Mouse (Mus musculus) heart, postnatal 0 days (tissue): Measurements from ENCODE around the gene D430042O09Rik. TPM values are rescaled to one million over a fixed set of nuclear protein-coding genes. Genes with fewer than 3 reads are reported as not detected.

Experiments used
- ATAC-seq: fragments of 200-750 bp; cut with Nextera tagmentation; 2 replicates; pipeline ENCODE4 v1.8.0; 2017; ENCODE audit warnings: low read depth, moderate number of reproducible peaks, moderate library complexity; ENCODE audit not compliant: insufficient read depth
- DNase-seq: peaks from one replicate; pipeline ENCODE4 v3.0.0-alpha.2; 2016; ENCODE audit warnings: low spot score
- H3K27ac ChIP-seq: fragments of 300-500 bp; sonication (generic); 2 replicates; pipeline ENCODE4 v1.5.1; 2014; ENCODE audit warnings: low read depth, mild to moderate bottlenecking
- H3K27me3 ChIP-seq: fragments of 300-500 bp; sonication (generic); 2 replicates; pipeline ENCODE4 v1.6.1; 2014; ENCODE audit warnings: low read length, mixed read lengths; ENCODE audit not compliant: control insufficient read depth, insufficient read depth
- H3K36me3 ChIP-seq: fragments of 300-500 bp; sonication (generic); replicated peaks from 2 replicates; pipeline ENCODE4 v1.6.1; 2014; ENCODE audit warnings: low read length, mixed read lengths; ENCODE audit not compliant: control insufficient read depth, insufficient read depth
- H3K4me1 ChIP-seq: fragments of 300-500 bp; sonication (generic); 2 replicates; pipeline ENCODE4 v1.6.1; 2014; ENCODE audit warnings: antibody characterized with exemption; ENCODE audit not compliant: control insufficient read depth, insufficient read depth
- H3K4me2 ChIP-seq: fragments of 300-500 bp; sonication (generic); 2 replicates; pipeline ENCODE4 v1.6.1; 2014; ENCODE audit warnings: low read depth, mild to moderate bottlenecking, low read length, moderate library complexity
- H3K4me3 ChIP-seq: fragments of 300-500 bp; sonication (generic); 2 replicates; pipeline ENCODE4 v1.5.1; 2014; ENCODE audit warnings: low read depth, low read length
- H3K9ac ChIP-seq: fragments of 300-500 bp; sonication (generic); replicated peaks from 2 replicates; pipeline ENCODE4 v1.6.1; 2014; ENCODE audit warnings: low read depth, low read length, mixed read lengths
- H3K9me3 ChIP-seq: fragments of 300-500 bp; sonication (generic); replicated peaks from 2 replicates; pipeline ENCODE4 v1.6.1; 2016; ENCODE audit warnings: low read length; ENCODE audit not compliant: control insufficient read depth
- CTCF ChIP-seq: IDR thresholded peaks from 2 replicates; pipeline ENCODE4 v1.5.1; 2016; ENCODE audit warnings: antibody characterized with exemption, control low read depth, low read depth
- EP300 ChIP-seq: IDR thresholded peaks from 2 replicates; pipeline ENCODE4 v1.6.1; 2016; ENCODE audit warnings: antibody characterized with exemption, low read depth
- WGBS: fragments of 180-500 bp; shearing (Covaris S2); extraction: QIAGEN DNeasy Blood & Tissue Kit; methylation state at CpG from one replicate; pipeline ENCODE4 v1.1.7; 2014; 5-methylcytosine and 5-hydroxymethylcytosine counted together
- polyA plus RNA-seq: library from polyadenylated mRNA; unstranded; fragments of >200 nt; fragmentation: Nextera tagmentation; extraction: Ambion mirVana; gene quantifications from 2 replicates; pipeline ENCODE4 v1.2.1, GENCODE M21; 2015
- total RNA-seq: library from RNA; depleted of rRNA; stranded (reverse); fragments of >200 nt; gene quantifications from 2 replicates; pipeline ENCODE4 v1.2.3, GENCODE M21; 2014; ENCODE audit warnings: low replicate concordance

Gene D430042O09Rik
- total and polyA plus RNA-seq, 2 experiments from 2014 or later = 4.5 to 23.9 TPM

DNA sequence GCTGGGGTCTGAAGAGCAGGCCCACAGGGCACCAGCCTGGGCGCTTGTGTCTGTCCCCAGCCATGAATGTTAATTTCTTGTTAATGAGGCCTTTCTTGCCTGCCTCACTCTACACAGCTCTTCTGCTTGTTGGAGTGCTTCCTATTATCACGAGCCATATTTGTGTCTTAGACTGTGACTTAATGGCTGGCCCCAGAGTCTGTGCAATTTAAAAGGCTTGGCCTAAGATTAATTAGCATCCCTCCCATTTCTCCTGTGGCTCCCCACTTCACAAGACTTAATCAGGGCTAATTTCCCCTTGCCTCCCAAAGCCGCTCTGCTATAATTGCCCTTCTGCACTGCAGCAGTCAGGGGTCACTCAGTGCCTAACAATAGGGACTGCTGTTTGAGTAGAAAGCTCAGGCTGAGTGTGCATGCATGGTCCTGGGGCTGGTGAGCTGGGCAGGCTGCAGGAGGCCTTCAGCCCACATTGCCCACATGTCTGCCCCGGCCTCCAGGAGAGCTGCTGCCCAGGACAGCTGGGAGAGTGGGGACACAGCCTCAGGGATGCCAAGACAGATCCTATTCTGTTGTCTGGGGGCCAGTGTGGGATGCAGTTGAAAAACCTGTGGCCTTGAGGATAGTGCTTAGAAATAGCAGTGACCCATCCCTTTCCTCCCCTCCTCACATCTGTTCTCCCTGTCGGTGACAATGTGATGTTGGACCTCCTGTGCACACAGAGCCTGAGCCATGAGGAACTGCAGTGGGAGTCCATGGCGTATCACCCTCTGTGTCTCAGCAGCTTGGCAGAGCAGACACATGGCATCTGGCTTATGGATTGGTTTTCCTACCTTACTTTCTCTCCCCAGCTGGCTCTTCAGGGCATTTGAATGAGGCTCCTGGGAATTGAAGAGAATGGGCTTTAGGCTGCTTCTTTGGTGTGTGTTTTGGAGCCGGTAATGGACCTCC lies 55.5 kb downstream of the D430042O09Rik start:
- no peaks in the 10 kb centered on the region; the same call in 1 of the 2 replicates for H3K36me3 ChIP-seq
- ATAC-seq (no peak), DNase-seq (no peak)
- H3K4me2 ChIP-seq = no peak overlapping the region
- no peaks in the 10 kb centered on the region for H3K9me3 ChIP-seq
- H3K27me3 ChIP-seq = no peaks in the 10 kb centered on the region
- peak overlapping the region; percentile 93 for H3K27ac ChIP-seq
- H3K9ac ChIP-seq = no peak overlapping the region
- peaks cover 21% of the 10 kb centered on the region for H3K4me1 ChIP-seq
- no peak overlapping the region for H3K4me3 ChIP-seq
- TF ChIP-seq CTCF (no peak), EP300 (no peak)
- WGBS = 79% methylated on average over 7 of the region's 7 CpGs

GRCm38 (mm10) chr7:125764373-125764772 lies 56.7 kb downstream of the D430042O09Rik start:
- peaks cover 19% of the 10 kb centered on the region for H3K4me1 ChIP-seq
- no peaks in the 10 kb centered on the region for H3K9me3 ChIP-seq
- H3K4me3 ChIP-seq = no peak overlapping the region
- H3K36me3 ChIP-seq = no peaks in the 10 kb centered on the region; the same call in 1 of the 2 replicates
- H3K27ac ChIP-seq = peak overlapping the region; percentile 93
- no peaks in the 10 kb centered on the region for H3K27me3 ChIP-seq
- peak; percentile 76 for ATAC-seq
- no peak overlapping the region for H3K4me2 ChIP-seq
- 36% methylated on average over 3 of the region's 3 CpGs for WGBS
- peak; percentile 82 for DNase-seq
- TF ChIP-seq CTCF (no peak), EP300 (0 out of 2 replicates have a peak, but pooled peaks have one; percentile 39)
- H3K9ac ChIP-seq = no peak overlapping the region

GRCm38 (mm10) chr7:125766976-125767831 lies 59.5 kb downstream of the D430042O09Rik start:
- Histone ChIP-seq H3K4me2 (no peak overlapping the region), H3K27ac (peak overlapping the region; percentile 60), H3K27me3 (no peaks in the 10 kb centered on the region), H3K4me3 (no peak overlapping the region), H3K9ac (no peak overlapping the region), H3K4me1 (peaks cover 12% of the 10 kb centered on the region; the same call in 1 of the 2 replicates), H3K9me3 (no peaks in the 10 kb centered on the region), H3K36me3 (0 out of 2 replicates have a peak, but pooled peaks cover 5% of the 10 kb centered on the region)
- DNase-seq (peak; percentile 74), ATAC-seq (peak; percentile 42)
- 52% methylated on average over 9 of the region's 9 CpGs for WGBS
- TF ChIP-seq EP300 (no peak), CTCF (peak; percentile 75)

GRCm38 (mm10) chr7:125772961-125773571 lies 65.4 kb downstream of the D430042O09Rik start:
- Histone ChIP-seq H3K4me1 (0 out of 2 replicates have a peak, but pooled peaks cover 9% of the 10 kb centered on the region), H3K9me3 (no peaks in the 10 kb centered on the region), H3K4me2 (no peak overlapping the region), H3K27ac (peak overlapping the region; percentile 64), H3K4me3 (no peak overlapping the region), H3K36me3 (0 out of 2 replicates have a peak, but pooled peaks cover 9% of the 10 kb centered on the region), H3K9ac (no peak overlapping the region), H3K27me3 (no peaks in the 10 kb centered on the region)
- no peak for DNase-seq
- 45% methylated on average over 13 of the region's 13 CpGs for WGBS
- no peak for TF ChIP-seq CTCF
- no peak for TF ChIP-seq EP300
- peak; percentile 66 for ATAC-seq

DNA sequence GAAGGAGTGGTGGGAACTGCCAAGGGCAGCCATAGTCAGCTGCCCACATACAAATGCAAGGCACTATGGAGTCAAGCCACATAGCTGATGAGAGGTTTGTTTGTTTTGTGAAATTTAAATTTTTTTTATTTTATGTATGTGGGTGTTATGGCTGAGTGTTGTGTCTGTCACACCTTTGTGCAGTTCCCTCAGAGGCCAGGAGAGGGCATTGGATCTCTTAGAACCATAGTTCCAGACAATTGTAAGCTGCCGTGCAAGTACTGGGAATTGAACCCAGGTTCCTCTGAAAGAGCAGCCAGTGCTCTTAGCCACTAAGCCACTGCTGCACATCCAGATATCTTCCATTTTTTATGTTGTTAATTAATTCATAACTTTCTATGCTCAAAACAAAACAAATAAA lies 75.5 kb downstream of the D430042O09Rik start:
- Histone ChIP-seq H3K4me2 (no peak overlapping the region), H3K4me3 (no peak overlapping the region), H3K9ac (no peak overlapping the region), H3K36me3 (0 out of 2 replicates have a peak, but pooled peaks cover 3% of the 10 kb centered on the region), H3K27ac (no peak overlapping the region), H3K27me3 (no peaks in the 10 kb centered on the region), H3K4me1 (no peaks in the 10 kb centered on the region), H3K9me3 (no peaks in the 10 kb centered on the region)
- DNase-seq (no peak), ATAC-seq (no peak)
- peak; percentile 24 for TF ChIP-seq CTCF
- no peak for TF ChIP-seq EP300
- WGBS = 79% methylated on average over 1 of the region's 1 CpGs
